Mouse (Mus musculus): ENCODE data around the gene Gm11564. TPM values are rescaled to one million over a fixed set of nuclear protein-coding genes. Genes with fewer than 3 reads are reported as not detected.
"Not testable (repeated sequence)": the region's sequence is repeated elsewhere in the genome, so short reads cannot be mapped to it uniquely, and the experiment has no call there.

The Gm11564 gene
- polyA plus RNA-seq (2014; fragmentation: Nextera tagmentation; extraction: Ambion mirVana) = not detected in 2 replicates

- 88% methylated on average over 2 of the region's 2 CpGs for WGBS
These were observed at the start of gene Gm11564 for GRCm38 (mm10) chr11:99815566-99815965. Gene Gm11564, minus strand, starts transcription at chr11:99815666.

GRCm38 (mm10) chr11:99864176-99864575 lies 48.7 kb upstream of the Gm11564 start, which contains the start of gene Gm11559:
Gene Gm11559, plus strand, starts transcription at chr11:99864476.
- 71% methylated on average over 1 of the region's 1 CpGs for WGBS
- not testable (repeated sequence) for H3K27ac ChIP-seq; H3K27me3 ChIP-seq (ENCODE audit: control insufficient read depth, insufficient read depth, low read length); H3K4me1 ChIP-seq (replicated peaks; ENCODE audit: control insufficient read depth, insufficient read depth, low read length); H3K4me3 ChIP-seq (replicated peaks; ENCODE audit: low read length); DNase-seq (ENCODE audit: low spot score); H3K4me2 ChIP-seq (replicated peaks); H3K9me3 ChIP-seq (ENCODE audit: control insufficient read depth, low read length); H3K9ac ChIP-seq; H3K36me3 ChIP-seq (replicated peaks; ENCODE audit: control insufficient read depth, insufficient read depth); ATAC-seq (ENCODE audit: low FRiP score)

More at GRCm38 (mm10) chr11:99815566-99815965, at the start of gene Gm11564:
- H3K9me3 ChIP-seq (ENCODE audit: control insufficient read depth, low read length); DNase-seq (ENCODE audit: low spot score); H3K9ac ChIP-seq; H3K4me1 ChIP-seq (replicated peaks; ENCODE audit: control insufficient read depth, insufficient read depth, low read length); H3K36me3 ChIP-seq (replicated peaks; ENCODE audit: control insufficient read depth, insufficient read depth); H3K27ac ChIP-seq; H3K4me3 ChIP-seq (replicated peaks; ENCODE audit: low read length); ATAC-seq (ENCODE audit: low FRiP score); H3K27me3 ChIP-seq (ENCODE audit: control insufficient read depth, insufficient read depth, low read length); H3K4me2 ChIP-seq (replicated peaks): not testable (repeated sequence)

- H3K36me3 ChIP-seq (replicated peaks; ENCODE audit: control insufficient read depth, insufficient read depth) = no peaks in the 10 kb centered on the region
- no peaks in the 10 kb centered on the region for H3K9me3 ChIP-seq (ENCODE audit: control insufficient read depth, low read length)
- ATAC-seq (ENCODE audit: low FRiP score) (no peak), DNase-seq (ENCODE audit: low spot score) (no peak)
- H3K4me2 ChIP-seq (replicated peaks) = no peak overlapping the region
- no peaks in the 10 kb centered on the region for H3K4me1 ChIP-seq (replicated peaks; ENCODE audit: control insufficient read depth, insufficient read depth, low read length)
- no peak overlapping the region for H3K27ac ChIP-seq
- 82% methylated on average over 2 of the region's 2 CpGs for WGBS
- no peak overlapping the region for H3K9ac ChIP-seq
- no peak overlapping the region for H3K4me3 ChIP-seq (replicated peaks; ENCODE audit: low read length)
- H3K27me3 ChIP-seq (ENCODE audit: control insufficient read depth, insufficient read depth, low read length) = no peaks in the 10 kb centered on the region
These were observed 43.3 kb upstream of the Gm11564 start for GRCm38 (mm10) chr11:99858761-99859160.

GRCm38 (mm10) chr11:99857617-99858016 lies 42.2 kb upstream of the Gm11564 start, which contains the start of gene Gm11568:
Gene Gm11568, plus strand, starts transcription at chr11:99857917.
- Histone ChIP-seq H3K4me2 (replicated peaks) (no peak within 1 kb of the TSS), H3K4me1 (replicated peaks; ENCODE audit: control insufficient read depth, insufficient read depth, low read length) (no peaks in the 10 kb centered on the region), H3K9me3 (ENCODE audit: control insufficient read depth, low read length) (no peaks in the 10 kb centered on the region), H3K27me3 (ENCODE audit: control insufficient read depth, insufficient read depth, low read length) (no peaks in the 10 kb centered on the region), H3K27ac (no peak within 1 kb of the TSS), H3K9ac (no peak within 1 kb of the TSS), H3K4me3 (replicated peaks; ENCODE audit: low read length) (no peak within 1 kb of the TSS), H3K36me3 (replicated peaks; ENCODE audit: control insufficient read depth, insufficient read depth) (no peaks in the 10 kb centered on the region)
- no peak for DNase-seq (ENCODE audit: low spot score)
- WGBS = 92% methylated on average over 2 of the region's 2 CpGs
- ATAC-seq (ENCODE audit: low FRiP score) = no peak

- 60% methylated on average over 3 of the region's 3 CpGs for WGBS
- DNase-seq (ENCODE audit: low spot score) (peak; percentile 32), ATAC-seq (ENCODE audit: low FRiP score) (no peak)
- no peaks in the 10 kb centered on the region for H3K9me3 ChIP-seq (ENCODE audit: control insufficient read depth, low read length)
- no peaks in the 10 kb centered on the region for H3K27me3 ChIP-seq (ENCODE audit: control insufficient read depth, insufficient read depth, low read length)
- no peak overlapping the region for H3K9ac ChIP-seq
- H3K27ac ChIP-seq = no peak overlapping the region
- H3K4me3 ChIP-seq (replicated peaks; ENCODE audit: low read length) = no peak overlapping the region
- H3K4me2 ChIP-seq (replicated peaks) = no peak overlapping the region
- H3K4me1 ChIP-seq (replicated peaks; ENCODE audit: control insufficient read depth, insufficient read depth, low read length) = no peaks in the 10 kb centered on the region
- H3K36me3 ChIP-seq (replicated peaks; ENCODE audit: control insufficient read depth, insufficient read depth) = no peaks in the 10 kb centered on the region
These were observed 38.7 kb upstream of the Gm11564 start for GRCm38 (mm10) chr11:99854121-99854520.

- H3K4me1 ChIP-seq (replicated peaks; ENCODE audit: control insufficient read depth, insufficient read depth, low read length) = no peaks in the 10 kb centered on the region
- H3K4me2 ChIP-seq (replicated peaks) = no peak within 1 kb of the TSS
- ATAC-seq (ENCODE audit: low FRiP score) (no peak), DNase-seq (ENCODE audit: low spot score) (no peak)
- H3K9me3 ChIP-seq (ENCODE audit: control insufficient read depth, low read length) = no peaks in the 10 kb centered on the region
- H3K27ac ChIP-seq = no peak within 1 kb of the TSS
- H3K27me3 ChIP-seq (ENCODE audit: control insufficient read depth, insufficient read depth, low read length) = no peaks in the 10 kb centered on the region
- H3K9ac ChIP-seq = no peak within 1 kb of the TSS
- H3K4me3 ChIP-seq (replicated peaks; ENCODE audit: low read length) = no peak within 1 kb of the TSS
- no peaks in the 10 kb centered on the region for H3K36me3 ChIP-seq (replicated peaks; ENCODE audit: control insufficient read depth, insufficient read depth)
These were observed 36.0 kb upstream of the Gm11564 start, which contains the start of gene Krtap4-16 for GRCm38 (mm10) chr11:99851508-99851907. Gene Krtap4-16, minus strand, starts transcription at chr11:99851608.

- WGBS = 96% methylated on average over 2 of the region's 2 CpGs
- no peak for DNase-seq (ENCODE audit: low spot score)
- no peak overlapping the region for H3K9ac ChIP-seq
- no peak overlapping the region for H3K27ac ChIP-seq
- H3K9me3 ChIP-seq (ENCODE audit: control insufficient read depth, low read length) = no peaks in the 10 kb centered on the region
- H3K36me3 ChIP-seq (replicated peaks; ENCODE audit: control insufficient read depth, insufficient read depth) = no peaks in the 10 kb centered on the region
- no peaks in the 10 kb centered on the region for H3K27me3 ChIP-seq (ENCODE audit: control insufficient read depth, insufficient read depth, low read length)
- no peak for ATAC-seq (ENCODE audit: low FRiP score)
- H3K4me1 ChIP-seq (replicated peaks; ENCODE audit: control insufficient read depth, insufficient read depth, low read length) = no peaks in the 10 kb centered on the region
- no peak overlapping the region for H3K4me2 ChIP-seq (replicated peaks)
- H3K4me3 ChIP-seq (replicated peaks; ENCODE audit: low read length) = no peak overlapping the region
These were observed 31.3 kb upstream of the Gm11564 start for GRCm38 (mm10) chr11:99846746-99847145.

- no peak for DNase-seq (ENCODE audit: low spot score)
- Histone ChIP-seq H3K27ac (no peak overlapping the region), H3K4me1 (replicated peaks; ENCODE audit: control insufficient read depth, insufficient read depth, low read length) (no peaks in the 10 kb centered on the region), H3K4me2 (replicated peaks) (no peak overlapping the region), H3K27me3 (ENCODE audit: control insufficient read depth, insufficient read depth, low read length) (no peaks in the 10 kb centered on the region), H3K4me3 (replicated peaks; ENCODE audit: low read length) (no peak overlapping the region), H3K36me3 (replicated peaks; ENCODE audit: control insufficient read depth, insufficient read depth) (no peaks in the 10 kb centered on the region), H3K9me3 (ENCODE audit: control insufficient read depth, low read length) (no peaks in the 10 kb centered on the region), H3K9ac (no peak overlapping the region)
- WGBS = 79% methylated on average over 1 of the region's 1 CpGs
- ATAC-seq (ENCODE audit: low FRiP score) = no peak
These were observed 26.7 kb upstream of the Gm11564 start for GRCm38 (mm10) chr11:99842185-99842584.

GRCm38 (mm10) chr11:99837966-99838365 lies 22.5 kb upstream of the Gm11564 start, which contains the start of gene 2300003K06Rik:
Gene 2300003K06Rik, minus strand, starts transcription at chr11:99838066.
- H3K4me2 ChIP-seq (replicated peaks) = no peak within 1 kb of the TSS
- ATAC-seq (ENCODE audit: low FRiP score) = no peak
- 81% methylated on average over 1 of the region's 1 CpGs for WGBS

GRCm38 (mm10) chr11:99809792-99810191 lies 5.7 kb downstream of the Gm11564 start, which contains the start of gene Krtap4-13:
Gene Krtap4-13, minus strand, starts transcription at chr11:99809892.
- not testable (repeated sequence) for ATAC-seq (ENCODE audit: low FRiP score); H3K4me3 ChIP-seq (replicated peaks; ENCODE audit: low read length)

More at GRCm38 (mm10) chr11:99837966-99838365, 22.5 kb upstream of the Gm11564 start, which contains the start of gene 2300003K06Rik:
- Histone ChIP-seq H3K9ac (no peak within 1 kb of the TSS), H3K27me3 (ENCODE audit: control insufficient read depth, insufficient read depth, low read length) (no peaks in the 10 kb centered on the region), H3K27ac (no peak within 1 kb of the TSS), H3K9me3 (ENCODE audit: control insufficient read depth, low read length) (no peaks in the 10 kb centered on the region), H3K4me1 (replicated peaks; ENCODE audit: control insufficient read depth, insufficient read depth, low read length) (no peaks in the 10 kb centered on the region), H3K36me3 (replicated peaks; ENCODE audit: control insufficient read depth, insufficient read depth) (no peaks in the 10 kb centered on the region), H3K4me3 (replicated peaks; ENCODE audit: low read length) (no peak within 1 kb of the TSS)
- DNase-seq (ENCODE audit: low spot score) = no peak

More at GRCm38 (mm10) chr11:99809792-99810191, 5.7 kb downstream of the Gm11564 start, which contains the start of gene Krtap4-13:
- H3K27ac ChIP-seq; H3K27me3 ChIP-seq (ENCODE audit: control insufficient read depth, insufficient read depth, low read length); H3K4me2 ChIP-seq (replicated peaks); H3K36me3 ChIP-seq (replicated peaks; ENCODE audit: control insufficient read depth, insufficient read depth); H3K9me3 ChIP-seq (ENCODE audit: control insufficient read depth, low read length); H3K4me1 ChIP-seq (replicated peaks; ENCODE audit: control insufficient read depth, insufficient read depth, low read length); DNase-seq (ENCODE audit: low spot score); H3K9ac ChIP-seq: not testable (repeated sequence)

Data from hindbrain, embryonic 14.5 days (tissue).